Comparison of ENCODE assay signal across 8 mouse cellular contexts in genomic region chr10:80742180-80742978, GRCm38 (mm10). TPM values are rescaled to one million over a fixed set of nuclear protein-coding genes. Genes with fewer than 3 reads are reported as not detected.
DNase-seq lines count a peak whose midpoint lies in the region; ATAC-seq lines count a peak whose summit lies in the region.

Ap3d1 (minus strand) TSS chr10:80742264.

- H3K4me2 ChIP-seq in forebrain, embryonic 14.5 days (ENCODE audit: low read length): peak within 1 kb of the TSS; percentile 97
- peak within 1 kb of the TSS; percentile 97 for H3K4me2 ChIP-seq in neural tube, embryonic 15.5 days

- peak; percentile 100 for DNase-seq in ES-CJ7 (ENCODE audit: low read depth, low spot score)
- DNase-seq in cerebellum, adult 11 months: peak; percentile 96
- DNase-seq in forebrain, embryonic 14.5 days (ENCODE audit: low spot score): peak; percentile 100
- peak; percentile 95 to 98 for DNase-seq in heart, postnatal 14 days
- peak; percentile 99 for DNase-seq in layer of hippocampus, adult 11-12 months (ENCODE audit: low spot score)
- DNase-seq in lung, adult 18-20 months: peak; percentile 99 to 100
- peak; percentile 100 for DNase-seq in testis, postnatal 14 days (ENCODE audit: low spot score)

- peak within 1 kb of the TSS; percentile 74 for H3K27ac ChIP-seq in forebrain, embryonic 14.5 days (ENCODE audit: low read depth, low read length)
- H3K27ac ChIP-seq in neural tube, embryonic 15.5 days (replicated peaks): peak within 1 kb of the TSS; percentile 89

- 0 out of 2 replicates have a peak, but pooled peaks cover 3% of the 10 kb centered on the region for H3K36me3 ChIP-seq in forebrain, embryonic 14.5 days (ENCODE audit: control insufficient read depth, insufficient read depth, low read length)
- 0 out of 2 replicates have a peak, but pooled peaks cover 2% of the 10 kb centered on the region for H3K36me3 ChIP-seq in neural tube, embryonic 15.5 days

- intact Hi-C loops in heart, postnatal 14 days (cut with DNase I): no loop called here

- peaks cover 18% of the 10 kb centered on the region for H3K4me1 ChIP-seq in forebrain, embryonic 14.5 days (ENCODE audit: control insufficient read depth, insufficient read depth, low read length)
- H3K4me1 ChIP-seq in neural tube, embryonic 15.5 days: peaks cover 43% of the 10 kb centered on the region

- 3% methylated on average over 25 of the region's 25 CpGs for WGBS in forebrain, embryonic 14.5 days
- WGBS in neural tube, embryonic 15.5 days: 2% methylated on average over 25 of the region's 25 CpGs

- H3K9me3 ChIP-seq in forebrain, embryonic 14.5 days (replicated peaks; ENCODE audit: control insufficient read depth, low read length): no peaks in the 10 kb centered on the region
- no peaks in the 10 kb centered on the region for H3K9me3 ChIP-seq in neural tube, embryonic 15.5 days (replicated peaks)

- H3K27me3 ChIP-seq in forebrain, embryonic 14.5 days (replicated peaks; ENCODE audit: control insufficient read depth, insufficient read depth, low read length): no peaks in the 10 kb centered on the region
- H3K27me3 ChIP-seq in neural tube, embryonic 15.5 days (replicated peaks): 0 out of 2 replicates have a peak, but pooled peaks cover 4% of the 10 kb centered on the region

- ATAC-seq in forebrain, embryonic 14.5 days: peak; percentile 100
- ATAC-seq in neural tube, embryonic 15.5 days (ENCODE audit: low FRiP score): peak; percentile 99

- H3K4me3 ChIP-seq in forebrain, embryonic 14.5 days (ENCODE audit: low read depth, low read length): peak within 1 kb of the TSS; percentile 98
- H3K4me3 ChIP-seq in neural tube, embryonic 15.5 days (replicated peaks): peak within 1 kb of the TSS; percentile 99

- H3K9ac ChIP-seq in forebrain, embryonic 14.5 days (ENCODE audit: low read length): peak within 1 kb of the TSS; percentile 97
- peak within 1 kb of the TSS; percentile 99 for H3K9ac ChIP-seq in neural tube, embryonic 15.5 days (replicated peaks)

RNA-seq across cellular contexts. Expression of gene Ap3d1, which starts in this region (rescaled TPM):
- 81.0 and 99.5 TPM in 2 replicates for polyA plus RNA-seq in forebrain, embryonic 14.5 days (2014; fragmentation: Nextera tagmentation; extraction: Ambion mirVana)
- 10 to 100 TPM; 44.6 to 47.8 TPM for total RNA-seq in heart, postnatal 14 days (2021)
- polyA plus RNA-seq in neural tube, embryonic 15.5 days (2015; fragmentation: Nextera tagmentation; extraction: Ambion mirVana): 108 and 115 TPM in 2 replicates

Comparison
In these comparisons a context has a peak if more than half of its experiments do, and no peak if none do; other contexts are left out.
1. Peak in every context shown above with its lines: DNase-seq, ATAC-seq, H3K4me3 ChIP-seq and H3K27ac ChIP-seq.